Mouse (Mus musculus): ENCODE results near the gene Magi3. TPM values are rescaled to one million over a fixed set of nuclear protein-coding genes. Genes with fewer than 3 reads are reported as not detected.

The Magi3 gene
- polyA plus RNA-seq, 1 experiment from 2014 or later: 2.0 TPM

GRCm38 (mm10) chr3:104032086-104032485 is 188.1 kb downstream of the Magi3 start:
- 80% methylated on average over 1 of the region's 1 CpGs for WGBS (ENCODE audit: missing documents)
- Histone ChIP-seq H3K4me3 (ENCODE audit: inconsistent target) (no peak overlapping the region), H3K27ac (no peak overlapping the region), H3K36me3 (ENCODE audit: inconsistent target) (no peaks in the 10 kb centered on the region), H3K79me2 (ENCODE audit: inconsistent target) (no peaks in the 10 kb centered on the region)

DNA sequence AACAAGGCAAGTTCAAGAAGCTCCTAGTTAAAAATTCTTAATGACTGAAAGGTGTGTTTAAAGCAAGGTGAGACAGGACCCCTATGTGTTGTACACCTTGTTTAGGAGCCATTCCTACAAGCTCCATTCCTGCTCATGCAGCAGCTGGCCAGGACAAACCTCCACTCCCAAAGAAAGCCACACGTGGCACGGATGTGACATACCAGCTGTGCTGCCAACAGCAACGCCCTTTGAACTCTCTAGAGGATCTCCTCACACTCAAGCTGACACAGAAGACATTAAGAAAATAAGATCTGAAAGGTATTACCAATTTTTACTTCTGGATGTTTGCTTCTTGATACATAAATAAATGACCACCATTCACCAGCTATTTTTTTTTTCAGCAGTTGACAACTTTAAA is 193.2 kb downstream of the Magi3 start:
- Histone ChIP-seq H3K4me3 (ENCODE audit: inconsistent target) (no peak overlapping the region), H3K27ac (no peak overlapping the region), H3K79me2 (ENCODE audit: inconsistent target) (no peaks in the 10 kb centered on the region), H3K36me3 (ENCODE audit: inconsistent target) (no peaks in the 10 kb centered on the region)
- WGBS (ENCODE audit: missing documents): 93% methylated on average over 3 of the region's 3 CpGs

DNA sequence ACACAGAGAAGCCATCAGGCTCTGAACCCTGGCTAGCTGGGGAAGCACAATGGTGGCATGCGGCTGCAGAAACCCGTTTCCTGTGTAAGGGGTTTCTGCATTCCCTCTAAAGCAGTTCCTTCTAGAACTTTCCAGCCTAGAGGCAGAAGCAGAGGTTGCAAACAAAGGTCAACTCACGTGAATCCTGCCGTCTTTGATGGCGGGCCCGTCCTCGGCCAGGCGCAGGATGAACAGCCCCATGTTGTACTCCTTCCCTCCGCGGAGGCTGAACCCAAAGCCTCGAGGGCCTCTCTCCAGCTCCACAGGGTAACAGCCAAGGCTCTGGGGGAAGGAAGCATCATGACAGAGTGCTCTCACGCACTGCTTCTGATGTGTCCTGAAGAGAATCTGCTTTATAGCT is 200.1 kb downstream of the Magi3 start:
- H3K27ac ChIP-seq: no peak overlapping the region
- H3K79me2 ChIP-seq (ENCODE audit: inconsistent target): no peaks in the 10 kb centered on the region
- 0 out of 2 replicates have a peak, but pooled peaks cover 3% of the 10 kb centered on the region for H3K36me3 ChIP-seq (ENCODE audit: inconsistent target)
- 95% methylated on average over 12 of the region's 12 CpGs for WGBS (ENCODE audit: missing documents)
- H3K4me3 ChIP-seq (ENCODE audit: inconsistent target): no peak overlapping the region

- Histone ChIP-seq H3K27ac (no peak overlapping the region), H3K4me3 (ENCODE audit: inconsistent target) (no peak overlapping the region), H3K36me3 (ENCODE audit: inconsistent target) (0 out of 2 replicates have a peak, but pooled peaks cover 3% of the 10 kb centered on the region), H3K79me2 (ENCODE audit: inconsistent target) (no peaks in the 10 kb centered on the region)
- WGBS (ENCODE audit: missing documents): 53% methylated on average over 4 of the region's 4 CpGs
Measured at GRCm38 (mm10) chr3:104019453-104019852, 200.7 kb downstream of the Magi3 start.

DNA sequence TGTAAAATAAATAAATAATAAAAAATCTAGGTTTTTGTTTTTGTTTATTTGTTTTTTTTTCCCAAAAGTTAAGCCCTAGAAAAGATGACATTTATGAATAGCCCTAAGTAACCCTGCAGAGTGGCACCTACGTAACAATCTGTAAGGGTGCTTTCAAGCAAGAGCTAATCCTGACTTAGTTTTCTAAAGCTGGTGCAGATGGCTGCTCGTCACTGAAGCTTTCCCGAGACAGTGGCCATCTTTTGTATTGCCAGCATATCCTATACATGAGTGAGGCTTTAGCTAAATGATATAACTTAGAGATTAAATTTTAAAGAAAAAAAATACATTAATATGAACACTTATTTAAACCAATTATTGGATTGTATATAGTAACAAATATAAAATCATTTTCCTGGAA is 202.2 kb downstream of the Magi3 start:
- H3K4me3 ChIP-seq (ENCODE audit: inconsistent target): no peak overlapping the region
- no peaks in the 10 kb centered on the region for H3K79me2 ChIP-seq (ENCODE audit: inconsistent target)
- H3K36me3 ChIP-seq (ENCODE audit: inconsistent target): 0 out of 2 replicates have a peak, but pooled peaks cover 3% of the 10 kb centered on the region
- no peak overlapping the region for H3K27ac ChIP-seq
- 100% methylated on average over 3 of the region's 3 CpGs for WGBS (ENCODE audit: missing documents)

DNA sequence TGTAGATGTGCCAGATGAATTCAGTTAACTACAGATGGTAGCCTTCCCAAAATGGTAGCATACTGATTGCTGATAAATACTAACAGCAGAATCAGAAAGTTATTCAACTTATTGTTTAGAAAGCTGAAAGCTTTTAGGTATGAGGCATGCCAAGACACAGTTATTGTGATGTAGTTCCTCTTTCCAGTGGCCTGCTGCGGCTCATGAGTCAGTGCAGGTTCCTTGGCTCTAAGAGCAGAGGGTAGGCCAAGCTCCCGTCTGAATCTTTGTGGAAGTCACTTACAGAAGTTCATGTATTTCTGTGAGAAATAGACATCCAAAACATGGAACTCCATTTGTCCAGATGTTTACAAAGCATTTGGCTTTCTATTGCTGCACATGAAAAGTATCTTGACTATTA is 208.2 kb downstream of the Magi3 start:
- H3K4me3 ChIP-seq (ENCODE audit: inconsistent target): no peak overlapping the region
- peaks cover 7% of the 10 kb centered on the region; the same call in 1 of the 2 replicates for H3K36me3 ChIP-seq (ENCODE audit: inconsistent target)
- WGBS (ENCODE audit: missing documents): 0% methylated on average over 2 of the region's 2 CpGs

GRCm38 (mm10) chr3:104009924-104010662 is 210.1 kb downstream of the Magi3 start:
- Histone ChIP-seq H3K36me3 (ENCODE audit: inconsistent target) (peaks cover 20% of the 10 kb centered on the region; the same call in 1 of the 2 replicates), H3K27ac (no peak overlapping the region), H3K4me3 (ENCODE audit: inconsistent target) (no peak overlapping the region), H3K79me2 (ENCODE audit: inconsistent target) (no peaks in the 10 kb centered on the region)
- WGBS (ENCODE audit: missing documents): 66% methylated on average over 5 of the region's 5 CpGs

More for the DNA sequence above, 208.2 kb downstream of the Magi3 start:
- Histone ChIP-seq H3K79me2 (ENCODE audit: inconsistent target) (no peaks in the 10 kb centered on the region), H3K27ac (no peak overlapping the region)

DNA sequence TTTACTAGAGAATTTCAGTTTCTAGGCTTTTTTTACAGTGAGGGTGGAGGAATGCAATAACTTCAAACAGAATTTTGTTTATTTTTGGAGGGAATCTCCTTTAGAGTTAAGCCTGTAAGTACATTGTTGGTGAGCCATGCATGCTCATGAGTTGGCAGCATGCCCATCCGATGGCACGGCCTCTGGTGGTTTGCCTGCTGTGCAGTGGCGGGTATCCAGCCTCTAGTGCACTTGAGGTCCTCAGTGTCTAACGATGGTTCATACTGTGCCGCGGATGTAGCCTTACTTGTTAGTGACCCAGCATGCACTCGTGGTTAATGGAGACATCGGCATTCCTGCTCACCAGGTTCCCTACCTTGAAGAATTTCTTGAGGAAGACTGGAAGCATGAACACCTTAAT is 212.7 kb downstream of the Magi3 start:
- Histone ChIP-seq H3K4me3 (ENCODE audit: inconsistent target) (no peak overlapping the region), H3K79me2 (ENCODE audit: inconsistent target) (no peaks in the 10 kb centered on the region), H3K27ac (no peak overlapping the region), H3K36me3 (ENCODE audit: inconsistent target) (peaks cover 36% of the 10 kb centered on the region; the same call in 1 of the 2 replicates)
- 88% methylated on average over 8 of the region's 8 CpGs for WGBS (ENCODE audit: missing documents)

- WGBS (ENCODE audit: missing documents): 88% methylated on average over 7 of the region's 8 CpGs
Measured at GRCm38 (mm10) chr3:104006896-104007466, 213.2 kb downstream of the Magi3 start.

DNA sequence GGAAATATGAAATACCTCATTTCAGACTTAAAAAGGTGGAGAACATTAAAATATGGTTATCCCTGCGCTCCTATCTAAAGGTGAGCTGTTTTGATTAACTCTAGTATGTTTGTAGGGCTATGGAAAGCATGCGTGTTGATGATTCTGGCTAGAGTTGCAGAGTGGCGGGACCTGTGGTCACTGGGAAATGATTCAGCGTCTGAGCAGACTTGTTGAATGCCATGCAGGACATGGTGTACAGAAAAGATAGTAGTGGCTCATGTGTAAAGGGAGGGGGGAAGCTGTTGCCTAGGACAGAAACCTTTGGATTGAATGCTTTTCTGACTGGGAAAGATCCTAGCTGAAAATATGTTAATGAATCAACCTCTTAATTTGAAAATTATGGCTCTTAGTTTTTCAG is 221.4 kb downstream of the Magi3 start:
- WGBS (ENCODE audit: missing documents): 74% methylated on average over 4 of the region's 4 CpGs

More at GRCm38 (mm10) chr3:104006896-104007466, 213.2 kb downstream of the Magi3 start:
- no peak overlapping the region for H3K27ac ChIP-seq
- peaks cover 36% of the 10 kb centered on the region; the same call in 1 of the 2 replicates for H3K36me3 ChIP-seq (ENCODE audit: inconsistent target)
- no peaks in the 10 kb centered on the region for H3K79me2 ChIP-seq (ENCODE audit: inconsistent target)
- H3K4me3 ChIP-seq (ENCODE audit: inconsistent target): no peak overlapping the region

GRCm38 (mm10) chr3:103991271-103991670 is 228.9 kb downstream of the Magi3 start:
- WGBS (ENCODE audit: missing documents): 96% methylated on average over 3 of the region's 3 CpGs
- Histone ChIP-seq H3K27ac (no peak overlapping the region), H3K4me3 (ENCODE audit: inconsistent target) (no peak overlapping the region), H3K36me3 (ENCODE audit: inconsistent target) (peaks cover 14% of the 10 kb centered on the region; the same call in 1 of the 2 replicates), H3K79me2 (ENCODE audit: inconsistent target) (no peaks in the 10 kb centered on the region)

More for the DNA sequence above, 221.4 kb downstream of the Magi3 start:
- H3K36me3 ChIP-seq (ENCODE audit: inconsistent target): peaks cover 20% of the 10 kb centered on the region; the same call in 1 of the 2 replicates
- no peaks in the 10 kb centered on the region for H3K79me2 ChIP-seq (ENCODE audit: inconsistent target)
- no peak overlapping the region for H3K4me3 ChIP-seq (ENCODE audit: inconsistent target)
- H3K27ac ChIP-seq: no peak overlapping the region

DNA sequence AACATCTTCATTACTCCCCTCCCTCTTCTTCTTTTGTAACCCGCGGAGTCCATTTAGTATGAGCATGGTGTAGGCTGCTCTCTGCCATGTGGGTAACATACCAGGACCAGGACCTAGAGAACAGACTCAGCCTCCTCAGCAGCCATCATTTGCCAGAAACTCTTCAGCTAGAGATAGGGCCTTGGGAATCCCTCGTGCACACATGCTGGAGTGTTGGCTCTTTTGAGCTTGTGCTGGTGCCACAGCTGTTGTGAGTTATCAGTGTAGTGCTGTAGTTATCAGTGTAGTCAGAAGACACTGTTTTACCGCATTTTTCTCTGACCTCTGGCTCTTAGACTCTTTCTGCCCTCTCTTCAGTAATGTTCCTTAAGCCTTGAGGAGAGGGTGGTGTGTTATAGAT is 230.8 kb downstream of the Magi3 start:
- H3K4me3 ChIP-seq (ENCODE audit: inconsistent target): no peak overlapping the region
- WGBS (ENCODE audit: missing documents): 94% methylated on average over 4 of the region's 4 CpGs
- no peak overlapping the region for H3K27ac ChIP-seq
- no peaks in the 10 kb centered on the region for H3K79me2 ChIP-seq (ENCODE audit: inconsistent target)
- peaks cover 13% of the 10 kb centered on the region; the same call in 1 of the 2 replicates for H3K36me3 ChIP-seq (ENCODE audit: inconsistent target)

DNA sequence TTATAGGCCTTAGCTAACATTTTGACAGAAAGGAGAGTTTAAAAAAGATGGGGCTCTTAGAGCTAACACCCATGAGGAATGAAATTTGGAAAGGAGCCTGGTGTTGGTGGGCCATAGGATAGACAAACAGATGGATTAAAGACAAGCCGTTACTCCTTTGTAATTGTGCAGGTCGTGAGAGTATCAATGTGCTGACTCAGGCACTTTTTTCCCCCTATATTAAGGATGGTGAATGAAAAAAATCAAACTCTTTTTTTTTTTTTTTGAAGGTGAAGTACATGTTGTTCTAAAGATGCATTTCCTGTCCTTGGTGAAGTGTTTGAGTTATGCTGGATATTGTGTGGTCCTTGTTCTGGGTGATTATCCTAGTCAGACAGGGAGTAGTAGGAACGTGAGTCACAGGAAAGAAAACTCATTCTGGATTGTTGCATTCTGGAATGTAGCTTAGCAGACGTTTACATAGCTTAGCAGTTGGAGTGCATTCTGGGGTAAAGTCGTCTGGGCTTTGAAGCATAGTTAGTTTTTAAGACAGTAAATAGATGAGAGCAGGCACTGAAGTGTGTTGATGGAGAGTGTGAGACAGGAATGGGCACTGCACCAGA is 232.2 kb downstream of the Magi3 start:
- Histone ChIP-seq H3K36me3 (ENCODE audit: inconsistent target) (peaks cover 10% of the 10 kb centered on the region; the same call in 1 of the 2 replicates), H3K27ac (no peak overlapping the region), H3K79me2 (ENCODE audit: inconsistent target) (no peaks in the 10 kb centered on the region), H3K4me3 (ENCODE audit: inconsistent target) (no peak overlapping the region)
- 91% methylated on average over 5 of the region's 5 CpGs for WGBS (ENCODE audit: missing documents)

DNA sequence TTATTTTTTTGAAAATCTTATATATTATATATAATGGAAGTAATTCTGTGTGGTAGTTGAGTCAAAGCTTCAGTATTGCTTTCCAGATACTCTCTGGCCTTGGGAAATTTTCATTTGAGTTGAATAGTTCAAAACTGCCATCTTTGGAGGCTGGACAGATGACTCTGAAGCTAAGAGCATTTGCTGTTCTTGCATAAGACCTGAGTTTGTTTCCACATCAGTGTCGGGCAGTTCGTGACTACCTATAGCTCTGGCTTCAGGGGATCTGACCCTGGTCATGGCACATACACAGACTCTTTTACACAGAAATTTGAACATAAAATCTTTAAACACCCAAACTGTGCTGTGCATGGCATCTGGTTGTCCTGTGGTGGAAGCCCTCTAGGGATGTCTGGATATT is 235.0 kb downstream of the Magi3 start:
- Histone ChIP-seq H3K4me3 (ENCODE audit: inconsistent target) (no peak overlapping the region), H3K79me2 (ENCODE audit: inconsistent target) (no peaks in the 10 kb centered on the region), H3K27ac (no peak overlapping the region), H3K36me3 (ENCODE audit: inconsistent target) (peaks cover 5% of the 10 kb centered on the region; the same call in 1 of the 2 replicates)
- 96% methylated on average over 2 of the region's 2 CpGs for WGBS (ENCODE audit: missing documents)

- Histone ChIP-seq H3K27ac (no peak overlapping the region), H3K36me3 (ENCODE audit: inconsistent target) (peaks cover 5% of the 10 kb centered on the region; the same call in 1 of the 2 replicates), H3K4me3 (ENCODE audit: inconsistent target) (no peak overlapping the region), H3K79me2 (ENCODE audit: inconsistent target) (no peaks in the 10 kb centered on the region)
- 91% methylated on average over 4 of the region's 4 CpGs for WGBS (ENCODE audit: missing documents)
Measured at GRCm38 (mm10) chr3:103984556-103984955, 235.6 kb downstream of the Magi3 start.

All from macrophage (primary cell).